Mouse (Mus musculus): ENCODE data around the gene Cep350.

DNA sequence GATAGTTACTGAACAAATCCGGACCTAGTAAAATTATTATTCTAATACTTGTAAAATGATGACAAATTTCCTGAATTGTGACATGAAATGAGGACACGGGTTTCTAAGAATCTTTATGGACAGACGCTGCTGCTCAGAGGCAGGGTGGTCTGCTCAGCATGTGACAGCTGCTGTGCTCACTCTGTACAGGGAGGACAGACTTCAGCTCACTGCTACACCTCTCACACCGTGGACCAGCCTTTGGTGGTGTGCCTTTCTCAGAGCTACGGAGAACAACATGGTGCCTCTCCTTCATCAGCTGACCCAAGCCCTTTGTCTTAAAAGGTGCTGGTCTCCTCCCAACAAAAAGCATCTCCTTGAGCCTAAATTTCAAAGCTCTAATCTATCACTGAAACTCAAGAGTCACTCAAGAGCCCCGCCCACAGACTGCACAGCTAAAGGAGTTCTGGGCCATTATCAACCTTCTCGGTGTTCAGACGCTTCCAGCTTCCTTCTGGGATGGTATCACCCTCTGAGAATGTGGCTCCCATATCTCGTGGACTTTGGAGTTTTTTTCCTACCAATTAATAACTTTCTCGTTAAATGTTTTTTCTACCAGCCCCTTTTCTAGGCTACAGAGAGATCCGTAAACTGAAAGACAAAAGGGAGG, 176.2 kb downstream of the Cep350 start:
- TF ChIP-seq GATA1 (IDR thresholded peaks at IDR 0.05; ENCODE audit: low read length), result no peak
- TF ChIP-seq TAL1 (IDR thresholded peaks at IDR 0.05; ENCODE audit: low read length), result no peak

All from erythroblast, embryonic 14.5 days (primary cell).